Mouse (Mus musculus): ENCODE measurements around the gene Dnajc9. TPM values are rescaled to one million over a fixed set of nuclear protein-coding genes. Genes with fewer than 3 reads are reported as not detected.

Dnajc9 gene
- 74.2 and 87.6 TPM in 2 replicates for polyA plus RNA-seq (2014; fragmentation: Nextera tagmentation; extraction: Ambion mirVana)

DNA sequence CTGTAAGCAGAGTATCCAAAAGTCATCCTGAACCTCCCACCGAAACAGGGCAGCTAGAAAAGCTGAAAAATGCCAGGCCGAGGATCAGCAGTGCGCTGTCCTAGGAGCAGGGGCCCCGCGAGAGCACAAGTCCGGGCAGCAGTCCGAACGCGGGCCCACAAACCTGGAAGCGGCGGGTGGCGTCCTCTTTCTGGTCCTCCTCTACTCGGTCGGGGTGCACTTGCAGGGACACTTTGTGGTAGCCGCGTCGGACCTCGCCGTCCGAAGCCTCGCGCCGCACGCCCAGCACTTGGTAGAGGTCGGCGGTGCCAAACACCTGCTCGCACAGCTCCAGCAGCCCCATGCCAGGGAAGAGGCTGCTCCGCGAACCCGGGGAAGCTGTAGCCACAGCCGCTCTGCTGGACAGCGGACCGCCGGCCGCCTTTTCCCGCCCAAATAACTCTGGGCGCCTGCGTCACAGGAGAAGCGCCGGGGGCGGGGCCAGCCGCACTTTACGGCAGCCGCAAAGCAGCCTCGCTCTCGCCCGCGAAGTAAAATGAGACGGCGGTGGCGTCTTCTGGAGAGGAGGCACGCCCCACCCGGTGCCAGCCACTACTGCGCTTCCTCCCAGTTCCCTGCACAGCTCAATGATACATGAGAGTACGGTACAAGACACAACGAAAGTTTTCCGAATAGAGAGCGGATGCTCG, at the start of gene Dnajc9:
Gene Dnajc9 (minus strand): TSS at position 470 of the 689 bp plus-strand sequence.
- peak; percentile 62 for ATAC-seq (ENCODE audit: insufficient number of reproducible peaks, insufficient read depth, low FRiP score, low read depth)
- H3K36me3 ChIP-seq (ENCODE audit: control insufficient read depth, insufficient read depth, low read length), result peaks cover 64% of the 10 kb centered on the region
- peak within 1 kb of the TSS; percentile 85 for H3K9ac ChIP-seq (ENCODE audit: low read length)
- H3K4me3 ChIP-seq (ENCODE audit: control insufficient read depth in 1 of 2, insufficient read depth in 1 of 2, low read depth in 1 of 2, low read length in 2 of 2), result peak within 1 kb of the TSS; percentile 82 to 96
- H3K9me3 ChIP-seq (ENCODE audit: control insufficient read depth, low read length), result no peaks in the 10 kb centered on the region
- peaks cover 8 to 26% of the 10 kb centered on the region in 2 experiments for H3K4me1 ChIP-seq (ENCODE audit: control insufficient read depth in 2 of 2, insufficient read depth in 2 of 2, low read length in 2 of 2)
- no peaks in the 10 kb centered on the region for H3K27me3 ChIP-seq (ENCODE audit: control insufficient read depth, insufficient read depth, low read length)
- peak within 1 kb of the TSS; percentile 82 for H3K4me2 ChIP-seq (ENCODE audit: low read length)
- under 1% methylated on average over 59 of the region's 59 CpGs for WGBS
- peak within 1 kb of the TSS; percentile 80 to 94 for H3K27ac ChIP-seq (replicated peaks in 1 of 2; ENCODE audit: control insufficient read depth in 1 of 2, insufficient read depth in 1 of 2, low read depth in 2 of 2, low read length in 2 of 2)

DNA sequence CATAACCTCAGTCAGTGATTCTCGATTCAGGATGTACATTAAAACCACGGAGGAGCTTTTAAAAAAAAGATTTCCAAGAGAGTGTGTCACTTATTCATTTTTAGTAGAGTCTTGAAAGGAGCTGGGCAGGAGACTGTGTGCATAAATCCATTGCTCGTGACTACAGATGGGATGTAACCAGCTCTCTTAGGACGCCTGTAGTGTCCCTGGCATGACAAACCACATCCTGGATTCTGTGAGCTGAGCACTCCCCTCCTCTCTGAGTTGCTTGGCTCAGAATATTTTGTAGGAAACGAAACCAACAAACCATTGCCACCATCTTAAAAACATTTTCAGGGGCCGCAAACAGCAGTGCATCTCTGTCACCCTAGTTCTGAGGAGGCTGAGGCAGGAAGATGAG, 48.3 kb upstream of the Dnajc9 start:
- H3K9ac ChIP-seq (ENCODE audit: low read length), result no peak overlapping the region
- no peak overlapping the region for H3K4me3 ChIP-seq (ENCODE audit: control insufficient read depth in 1 of 2, insufficient read depth in 1 of 2, low read depth in 1 of 2, low read length in 2 of 2)
- no peak overlapping the region for H3K4me2 ChIP-seq (ENCODE audit: low read length)
- no peaks in the 10 kb centered on the region for H3K27me3 ChIP-seq (ENCODE audit: control insufficient read depth, insufficient read depth, low read length)
- 66% methylated on average over 6 of the region's 6 CpGs for WGBS
- H3K36me3 ChIP-seq (ENCODE audit: control insufficient read depth, insufficient read depth, low read length), result no peaks in the 10 kb centered on the region
- no peak for ATAC-seq (ENCODE audit: insufficient number of reproducible peaks, insufficient read depth, low FRiP score, low read depth)
- H3K9me3 ChIP-seq (ENCODE audit: control insufficient read depth, low read length), result peaks cover 4% of the 10 kb centered on the region; the same call in 1 of the 2 replicates
- H3K4me1 ChIP-seq (ENCODE audit: control insufficient read depth in 2 of 2, insufficient read depth in 2 of 2, low read length in 2 of 2), result no peaks in the 10 kb centered on the region
- H3K27ac ChIP-seq (replicated peaks in 1 of 2; ENCODE audit: control insufficient read depth in 1 of 2, insufficient read depth in 1 of 2, low read depth in 2 of 2, low read length in 2 of 2), result no peak overlapping the region

DNA sequence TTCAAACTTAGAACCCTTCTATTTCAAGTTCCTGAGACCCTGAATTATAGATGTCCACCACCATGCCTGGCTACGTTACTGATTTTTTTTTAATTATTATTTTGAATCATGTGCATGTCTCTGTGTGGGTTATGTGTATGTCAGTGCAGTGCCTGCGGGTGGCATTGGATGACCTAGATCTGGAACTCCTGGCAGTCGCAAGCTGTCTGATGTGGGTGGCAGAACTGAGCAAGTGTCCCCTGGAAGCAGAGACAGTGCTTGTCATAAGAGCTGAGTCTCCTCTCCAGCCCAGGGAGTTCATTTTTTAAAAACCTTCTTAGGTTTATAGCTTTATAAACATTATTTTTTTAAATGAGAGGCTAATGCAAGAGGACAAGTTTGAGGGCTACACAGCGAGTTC, 43.7 kb upstream of the Dnajc9 start:
- no peak overlapping the region for H3K9ac ChIP-seq (ENCODE audit: low read length)
- no peak overlapping the region for H3K27ac ChIP-seq (replicated peaks in 1 of 2; ENCODE audit: control insufficient read depth in 1 of 2, insufficient read depth in 1 of 2, low read depth in 2 of 2, low read length in 2 of 2)
- H3K27me3 ChIP-seq (ENCODE audit: control insufficient read depth, insufficient read depth, low read length), result no peaks in the 10 kb centered on the region
- H3K36me3 ChIP-seq (ENCODE audit: control insufficient read depth, insufficient read depth, low read length), result no peaks in the 10 kb centered on the region
- no peaks in the 10 kb centered on the region for H3K4me1 ChIP-seq (ENCODE audit: control insufficient read depth in 2 of 2, insufficient read depth in 2 of 2, low read length in 2 of 2)
- H3K4me2 ChIP-seq (ENCODE audit: low read length), result no peak overlapping the region
- H3K4me3 ChIP-seq (ENCODE audit: control insufficient read depth in 1 of 2, insufficient read depth in 1 of 2, low read depth in 1 of 2, low read length in 2 of 2), result no peak overlapping the region
- no peak for ATAC-seq (ENCODE audit: insufficient number of reproducible peaks, insufficient read depth, low FRiP score, low read depth)
- WGBS, result 85% methylated on average over 4 of the region's 4 CpGs
- H3K9me3 ChIP-seq (ENCODE audit: control insufficient read depth, low read length), result peaks cover 4% of the 10 kb centered on the region; the same call in 1 of the 2 replicates

DNA sequence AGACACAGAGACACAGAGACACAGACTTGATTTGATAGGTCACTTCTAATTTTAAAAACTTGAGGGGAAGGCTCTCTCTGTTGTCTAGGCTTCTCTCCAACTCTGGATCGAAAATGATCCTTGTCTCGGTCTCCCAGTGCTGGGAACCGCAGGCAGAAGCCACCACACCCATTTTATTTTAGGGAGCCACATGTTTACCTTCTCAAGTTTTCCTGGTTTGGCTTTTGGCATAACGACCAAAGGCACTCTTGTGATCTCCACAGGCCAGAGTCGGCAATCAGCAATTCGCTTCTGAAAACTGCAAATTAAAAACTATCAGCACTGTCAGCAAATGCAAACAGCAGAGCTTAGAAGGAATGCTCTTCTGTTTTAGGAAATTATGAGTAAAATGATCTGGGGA, 43.0 kb upstream of the Dnajc9 start:
- H3K9me3 ChIP-seq (ENCODE audit: control insufficient read depth, low read length), result peaks cover 4% of the 10 kb centered on the region; the same call in 1 of the 2 replicates
- H3K4me3 ChIP-seq (ENCODE audit: control insufficient read depth in 1 of 2, insufficient read depth in 1 of 2, low read depth in 1 of 2, low read length in 2 of 2), result no peak overlapping the region
- no peaks in the 10 kb centered on the region for H3K4me1 ChIP-seq (ENCODE audit: control insufficient read depth in 2 of 2, insufficient read depth in 2 of 2, low read length in 2 of 2)
- ATAC-seq (ENCODE audit: insufficient number of reproducible peaks, insufficient read depth, low FRiP score, low read depth), result no peak
- H3K36me3 ChIP-seq (ENCODE audit: control insufficient read depth, insufficient read depth, low read length), result no peaks in the 10 kb centered on the region
- no peak overlapping the region for H3K9ac ChIP-seq (ENCODE audit: low read length)
- no peak overlapping the region for H3K27ac ChIP-seq (replicated peaks in 1 of 2; ENCODE audit: control insufficient read depth in 1 of 2, insufficient read depth in 1 of 2, low read depth in 2 of 2, low read length in 2 of 2)
- WGBS, result 74% methylated on average over 6 of the region's 6 CpGs
- H3K27me3 ChIP-seq (ENCODE audit: control insufficient read depth, insufficient read depth, low read length), result no peaks in the 10 kb centered on the region
- H3K4me2 ChIP-seq (ENCODE audit: low read length), result no peak overlapping the region

DNA sequence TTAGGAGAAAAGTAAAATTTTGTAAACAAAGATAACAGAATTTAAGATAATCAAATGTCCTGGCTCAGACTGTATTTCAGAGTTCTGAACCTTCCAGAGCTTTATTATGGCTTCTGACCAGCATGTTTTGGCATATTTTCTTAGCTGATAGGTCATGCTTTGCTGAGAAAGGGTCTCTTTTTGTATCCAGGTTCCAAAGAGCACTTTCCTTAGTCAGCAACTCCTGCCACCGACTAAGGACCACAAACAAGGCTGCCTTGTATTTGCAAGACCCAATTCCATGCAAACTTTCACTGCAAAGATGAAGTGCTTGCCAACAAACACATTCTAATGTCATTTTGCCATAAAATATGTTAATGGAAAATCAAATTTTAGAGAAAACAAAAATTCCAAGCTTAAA, 41.1 kb upstream of the Dnajc9 start:
- H3K4me2 ChIP-seq (ENCODE audit: low read length), result no peak overlapping the region
- no peaks in the 10 kb centered on the region for H3K27me3 ChIP-seq (ENCODE audit: control insufficient read depth, insufficient read depth, low read length)
- H3K9ac ChIP-seq (ENCODE audit: low read length), result no peak overlapping the region
- no peak for ATAC-seq (ENCODE audit: insufficient number of reproducible peaks, insufficient read depth, low FRiP score, low read depth)
- H3K4me3 ChIP-seq (ENCODE audit: control insufficient read depth in 1 of 2, insufficient read depth in 1 of 2, low read depth in 1 of 2, low read length in 2 of 2), result no peak overlapping the region
- H3K4me1 ChIP-seq (ENCODE audit: control insufficient read depth in 2 of 2, insufficient read depth in 2 of 2, low read length in 2 of 2), result no peaks in the 10 kb centered on the region
- H3K36me3 ChIP-seq (ENCODE audit: control insufficient read depth, insufficient read depth, low read length), result no peaks in the 10 kb centered on the region
- WGBS, result 62% methylated on average over 1 of the region's 1 CpGs
- H3K9me3 ChIP-seq (ENCODE audit: control insufficient read depth, low read length), result peaks cover 4% of the 10 kb centered on the region; the same call in 1 of the 2 replicates
- H3K27ac ChIP-seq (replicated peaks in 1 of 2; ENCODE audit: control insufficient read depth in 1 of 2, insufficient read depth in 1 of 2, low read depth in 2 of 2, low read length in 2 of 2), result no peak overlapping the region

DNA sequence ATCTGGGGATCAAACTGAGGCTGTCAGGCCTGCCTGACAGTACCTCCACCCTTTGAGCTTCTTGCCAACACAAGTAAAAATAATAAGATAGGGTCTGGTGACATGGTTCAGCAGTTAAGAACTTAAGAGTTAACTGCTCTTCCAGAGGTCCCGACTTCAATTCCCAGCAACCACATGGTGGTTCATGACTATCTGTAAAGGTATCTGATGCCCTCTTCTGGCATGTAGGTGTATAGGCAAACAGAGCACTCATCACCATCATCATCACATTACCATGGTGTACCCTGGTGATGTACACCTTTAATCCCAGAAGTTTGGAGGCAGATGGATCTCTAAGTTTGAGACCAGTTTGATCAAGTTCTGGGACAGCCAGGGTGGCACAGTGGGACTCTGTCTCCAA, 39.9 kb upstream of the Dnajc9 start:
- 37% methylated on average over 1 of the region's 1 CpGs for WGBS
- no peak for ATAC-seq (ENCODE audit: insufficient number of reproducible peaks, insufficient read depth, low FRiP score, low read depth)
- Histone ChIP-seq H3K27ac (replicated peaks in 1 of 2; ENCODE audit: control insufficient read depth in 1 of 2, insufficient read depth in 1 of 2, low read depth in 2 of 2, low read length in 2 of 2) (no peak overlapping the region), H3K9ac (ENCODE audit: low read length) (no peak overlapping the region), H3K4me2 (ENCODE audit: low read length) (no peak overlapping the region), H3K4me1 (ENCODE audit: control insufficient read depth in 2 of 2, insufficient read depth in 2 of 2, low read length in 2 of 2) (no peaks in the 10 kb centered on the region), H3K27me3 (ENCODE audit: control insufficient read depth, insufficient read depth, low read length) (no peaks in the 10 kb centered on the region), H3K4me3 (ENCODE audit: control insufficient read depth in 1 of 2, insufficient read depth in 1 of 2, low read depth in 1 of 2, low read length in 2 of 2) (no peak overlapping the region), H3K36me3 (ENCODE audit: control insufficient read depth, insufficient read depth, low read length) (no peaks in the 10 kb centered on the region), H3K9me3 (ENCODE audit: control insufficient read depth, low read length) (peaks cover 4% of the 10 kb centered on the region; the same call in 1 of the 2 replicates)

DNA sequence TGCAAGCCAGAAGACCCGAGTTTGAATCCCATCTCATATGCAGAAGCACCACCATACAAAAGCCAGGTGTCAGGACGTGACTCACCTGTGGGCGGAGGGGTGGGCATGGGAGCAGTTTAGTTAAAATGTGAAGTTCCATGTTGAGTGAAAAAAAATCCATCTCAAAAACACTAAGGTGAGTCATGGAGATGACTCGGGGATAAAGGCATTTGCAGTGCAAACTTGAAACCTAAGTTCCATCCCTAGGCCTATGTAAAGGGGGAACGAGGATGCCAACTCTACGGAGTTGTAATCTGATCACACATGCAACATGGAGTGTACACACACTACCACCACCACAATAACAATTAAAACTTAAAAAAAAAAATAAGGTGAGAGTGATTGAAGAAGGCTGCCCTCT, 34.3 kb upstream of the Dnajc9 start:
- Histone ChIP-seq H3K4me1 (ENCODE audit: control insufficient read depth in 2 of 2, insufficient read depth in 2 of 2, low read length in 2 of 2) (no peaks in the 10 kb centered on the region), H3K36me3 (ENCODE audit: control insufficient read depth, insufficient read depth, low read length) (no peaks in the 10 kb centered on the region), H3K27ac (replicated peaks in 1 of 2; ENCODE audit: control insufficient read depth in 1 of 2, insufficient read depth in 1 of 2, low read depth in 2 of 2, low read length in 2 of 2) (no peak overlapping the region), H3K9me3 (ENCODE audit: control insufficient read depth, low read length) (no peaks in the 10 kb centered on the region), H3K27me3 (ENCODE audit: control insufficient read depth, insufficient read depth, low read length) (no peaks in the 10 kb centered on the region), H3K9ac (ENCODE audit: low read length) (no peak overlapping the region), H3K4me2 (ENCODE audit: low read length) (no peak overlapping the region), H3K4me3 (ENCODE audit: control insufficient read depth in 1 of 2, insufficient read depth in 1 of 2, low read depth in 1 of 2, low read length in 2 of 2) (no peak overlapping the region)
- no peak for ATAC-seq (ENCODE audit: insufficient number of reproducible peaks, insufficient read depth, low FRiP score, low read depth)
- WGBS, result 85% methylated on average over 6 of the region's 6 CpGs

DNA sequence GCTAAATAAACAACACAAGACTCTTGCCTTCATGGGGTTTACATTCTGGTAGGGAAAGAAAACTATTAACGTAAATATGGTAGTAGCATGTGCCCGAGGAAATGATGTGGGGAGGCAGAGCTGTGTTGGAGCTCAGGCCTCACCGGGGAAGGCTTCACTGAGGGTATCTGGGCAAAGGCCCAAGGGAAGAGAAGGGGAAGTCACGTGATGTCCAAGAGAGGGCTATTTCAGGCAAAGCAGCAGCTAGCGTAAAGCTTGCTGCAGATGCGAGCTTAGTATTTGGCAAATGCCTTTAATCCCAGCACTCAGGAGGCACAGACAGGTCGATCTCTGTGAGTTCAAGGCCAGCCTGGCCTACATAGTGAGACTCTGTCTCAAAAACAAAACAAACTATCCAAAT, 33.5 kb upstream of the Dnajc9 start:
- no peak overlapping the region for H3K4me3 ChIP-seq (ENCODE audit: control insufficient read depth in 1 of 2, insufficient read depth in 1 of 2, low read depth in 1 of 2, low read length in 2 of 2)
- WGBS, result 36% methylated on average over 7 of the region's 7 CpGs
- H3K4me2 ChIP-seq (ENCODE audit: low read length), result no peak overlapping the region
- no peaks in the 10 kb centered on the region for H3K9me3 ChIP-seq (ENCODE audit: control insufficient read depth, low read length)
- no peaks in the 10 kb centered on the region for H3K27me3 ChIP-seq (ENCODE audit: control insufficient read depth, insufficient read depth, low read length)
- H3K27ac ChIP-seq (replicated peaks in 1 of 2; ENCODE audit: control insufficient read depth in 1 of 2, insufficient read depth in 1 of 2, low read depth in 2 of 2, low read length in 2 of 2), result no peak overlapping the region
- no peak for ATAC-seq (ENCODE audit: insufficient number of reproducible peaks, insufficient read depth, low FRiP score, low read depth)
- H3K36me3 ChIP-seq (ENCODE audit: control insufficient read depth, insufficient read depth, low read length), result no peaks in the 10 kb centered on the region
- H3K9ac ChIP-seq (ENCODE audit: low read length), result no peak overlapping the region
- no peaks in the 10 kb centered on the region for H3K4me1 ChIP-seq (ENCODE audit: control insufficient read depth in 2 of 2, insufficient read depth in 2 of 2, low read length in 2 of 2)

All from heart, embryonic 14.5 days (tissue).